Mouse (Mus musculus): ENCODE results near the gene Trim28. TPM values are rescaled to one million over a fixed set of nuclear protein-coding genes. Genes with fewer than 3 reads are reported as not detected.

Trim28 gene
- polyA plus RNA-seq (2014; fragmentation: Illumina TruSeq; extraction: RNeasy Lipid Tissue Mini Kit (QIAGEN cat#74804); ENCODE audit: low read depth, low replicate concordance), result 177 TPM

GRCm38 (mm10) chr7:12998851-12999250 is at the start of gene Trim28:
TSS of gene Trim28 (plus strand) at chr7:12999114.

GRCm38 (mm10) chr7:12965678-12966091 is 33.2 kb upstream of the Trim28 start, which contains the start of gene Zfp324:
TSS of gene Zfp324 (plus strand) at chr7:12965838.

GRCm38 (mm10) chr7:12977682-12978389 is 21.1 kb upstream of the Trim28 start, which contains the start of gene Zfp446:
TSS of gene Zfp446 (plus strand) at chr7:12977848.

GRCm38 (mm10) chr7:12998053-12998452 is 861 bp upstream of the Trim28 start, which contains the start of gene Slc27a5:
TSS of gene Slc27a5 (minus strand) at chr7:12998192.

GRCm38 (mm10) chr7:13010005-13010908 is 11.3 kb downstream of the Trim28 start, which contains the start of gene Zbtb45:
TSS of gene Zbtb45 (minus strand) at chr7:13010034.

GRCm38 (mm10) chr7:13034148-13034977 is 35.4 kb downstream of the Trim28 start, which contains the start of gene Chmp2a:
TSS of gene Chmp2a (minus strand) at chr7:13034807.

GRCm38 (mm10) chr7:13037901-13038555 is 39.1 kb downstream of the Trim28 start, which contains the start of gene Ube2m:
TSS of gene Ube2m (minus strand) at chr7:13038275.

GRCm38 (mm10) chr7:13054287-13055010 is 55.5 kb downstream of the Trim28 start, which contains the start of gene Mzf1:
TSS of gene Mzf1 (minus strand) at chr7:13054764.

Other genes starting within 250 kb of the Trim28 start
- gene Zscan18, start 195.5 kb upstream of the Trim28 start, polyA plus RNA-seq (2014; fragmentation: Illumina TruSeq; extraction: RNeasy Lipid Tissue Mini Kit (QIAGEN cat#74804); ENCODE audit: low read depth, low replicate concordance), result 7.2 TPM
- gene Zfp329, start 180.3 kb upstream of the Trim28 start, polyA plus RNA-seq (2014; fragmentation: Illumina TruSeq; extraction: RNeasy Lipid Tissue Mini Kit (QIAGEN cat#74804); ENCODE audit: low read depth, low replicate concordance), result 10.0 TPM
- gene Zfp110, start 164.4 kb upstream of the Trim28 start, polyA plus RNA-seq (2014; fragmentation: Illumina TruSeq; extraction: RNeasy Lipid Tissue Mini Kit (QIAGEN cat#74804); ENCODE audit: low read depth, low replicate concordance), result 29.2 TPM
- gene Zfp128, start 117.9 kb upstream of the Trim28 start, polyA plus RNA-seq (2014; fragmentation: Illumina TruSeq; extraction: RNeasy Lipid Tissue Mini Kit (QIAGEN cat#74804); ENCODE audit: low read depth, low replicate concordance), result 3.2 TPM
- gene Zscan22, start 101.3 kb upstream of the Trim28 start, polyA plus RNA-seq (2014; fragmentation: Illumina TruSeq; extraction: RNeasy Lipid Tissue Mini Kit (QIAGEN cat#74804); ENCODE audit: low read depth, low replicate concordance), result 9.7 TPM
- 1,193 TPM for gene Rps5, start 76.8 kb upstream of the Trim28 start, polyA plus RNA-seq (2014; fragmentation: Illumina TruSeq; extraction: RNeasy Lipid Tissue Mini Kit (QIAGEN cat#74804); ENCODE audit: low read depth, low replicate concordance)
- 2.3 TPM for gene Rnf225, start 71.7 kb upstream of the Trim28 start, polyA plus RNA-seq (2014; fragmentation: Illumina TruSeq; extraction: RNeasy Lipid Tissue Mini Kit (QIAGEN cat#74804); ENCODE audit: low read depth, low replicate concordance)
- 6.8 TPM for gene Zfp324, start 33.3 kb upstream of the Trim28 start, polyA plus RNA-seq (2014; fragmentation: Illumina TruSeq; extraction: RNeasy Lipid Tissue Mini Kit (QIAGEN cat#74804); ENCODE audit: low read depth, low replicate concordance)
- gene Zfp446, start 21.3 kb upstream of the Trim28 start, polyA plus RNA-seq (2014; fragmentation: Illumina TruSeq; extraction: RNeasy Lipid Tissue Mini Kit (QIAGEN cat#74804); ENCODE audit: low read depth, low replicate concordance), result 9.2 TPM
- gene Slc27a5, start 922 bp upstream of the Trim28 start, polyA plus RNA-seq (2014; fragmentation: Illumina TruSeq; extraction: RNeasy Lipid Tissue Mini Kit (QIAGEN cat#74804); ENCODE audit: low read depth, low replicate concordance), result not detected
- gene Zbtb45, start 10.9 kb downstream of the Trim28 start, polyA plus RNA-seq (2014; fragmentation: Illumina TruSeq; extraction: RNeasy Lipid Tissue Mini Kit (QIAGEN cat#74804); ENCODE audit: low read depth, low replicate concordance), result 11.0 TPM
- 207 TPM for gene Chmp2a, start 35.7 kb downstream of the Trim28 start, polyA plus RNA-seq (2014; fragmentation: Illumina TruSeq; extraction: RNeasy Lipid Tissue Mini Kit (QIAGEN cat#74804); ENCODE audit: low read depth, low replicate concordance)
- gene Ube2m, start 39.2 kb downstream of the Trim28 start, polyA plus RNA-seq (2014; fragmentation: Illumina TruSeq; extraction: RNeasy Lipid Tissue Mini Kit (QIAGEN cat#74804); ENCODE audit: low read depth, low replicate concordance), result 155 TPM
- gene Mzf1, start 55.6 kb downstream of the Trim28 start, polyA plus RNA-seq (2014; fragmentation: Illumina TruSeq; extraction: RNeasy Lipid Tissue Mini Kit (QIAGEN cat#74804); ENCODE audit: low read depth, low replicate concordance), result 3.6 TPM
- gene Vmn1r85, start 96.1 kb downstream of the Trim28 start, polyA plus RNA-seq (2014; fragmentation: Illumina TruSeq; extraction: RNeasy Lipid Tissue Mini Kit (QIAGEN cat#74804); ENCODE audit: low read depth, low replicate concordance), result not detected
- gene Vmn1r86, start 120.8 kb downstream of the Trim28 start, polyA plus RNA-seq (2014; fragmentation: Illumina TruSeq; extraction: RNeasy Lipid Tissue Mini Kit (QIAGEN cat#74804); ENCODE audit: low read depth, low replicate concordance), result not detected
- not detected for gene Vmn1r87, start 141.0 kb downstream of the Trim28 start, polyA plus RNA-seq (2014; fragmentation: Illumina TruSeq; extraction: RNeasy Lipid Tissue Mini Kit (QIAGEN cat#74804); ENCODE audit: low read depth, low replicate concordance)
- gene Vmn1r88, start 160.5 kb downstream of the Trim28 start, polyA plus RNA-seq (2014; fragmentation: Illumina TruSeq; extraction: RNeasy Lipid Tissue Mini Kit (QIAGEN cat#74804); ENCODE audit: low read depth, low replicate concordance), result not detected
- gene Vmn1r89, start 213.9 kb downstream of the Trim28 start, polyA plus RNA-seq (2014; fragmentation: Illumina TruSeq; extraction: RNeasy Lipid Tissue Mini Kit (QIAGEN cat#74804); ENCODE audit: low read depth, low replicate concordance), result not detected